Mouse (Mus musculus): ENCODE data around the gene Vmn2r20. TPM values are rescaled to one million over a fixed set of nuclear protein-coding genes. Genes with fewer than 3 reads are reported as not detected.
"Not testable (repeated sequence)": the region's sequence is repeated elsewhere in the genome, so short reads cannot be mapped to it uniquely, and the experiment has no call there.

The Vmn2r20 gene
- not detected in 2 replicates for polyA plus RNA-seq (2016; fragmentation: Nextera tagmentation; extraction: Ambion mirVana)

DNA sequence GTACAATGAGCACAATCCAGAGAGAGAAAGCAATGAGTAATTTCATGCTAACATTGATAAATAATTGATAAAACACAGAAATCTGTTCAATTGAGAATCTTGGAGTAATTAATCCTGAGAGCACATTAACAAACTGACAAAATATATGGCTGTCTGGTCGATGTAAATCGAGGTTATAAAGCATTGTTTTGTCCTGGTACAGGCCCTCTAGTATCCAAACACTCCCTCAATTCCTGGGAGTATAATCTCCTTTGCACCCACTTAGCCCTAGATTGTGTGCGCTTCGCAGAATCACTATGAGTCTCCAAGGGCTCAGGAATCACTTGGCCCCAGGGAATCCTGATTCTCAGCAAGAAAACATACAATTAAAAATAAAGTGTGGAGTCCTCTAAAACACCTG is at the start of gene Vmn2r20:
Gene Vmn2r20, minus strand, starts transcription at position 101 of the 400 bp plus-strand sequence.
- not testable (repeated sequence) for H3K4me3 ChIP-seq (replicated peaks); H3K27ac ChIP-seq; H3K9me3 ChIP-seq; ATAC-seq (ENCODE audit: insufficient number of reproducible peaks, insufficient read depth, low FRiP score, low TSS enrichment, low read depth); H3K27me3 ChIP-seq; H3K4me2 ChIP-seq; H3K36me3 ChIP-seq; H3K9ac ChIP-seq (replicated peaks); H3K4me1 ChIP-seq (replicated peaks)
- WGBS, result no CpG with 5 or more reads among the region's 4 CpGs

DNA sequence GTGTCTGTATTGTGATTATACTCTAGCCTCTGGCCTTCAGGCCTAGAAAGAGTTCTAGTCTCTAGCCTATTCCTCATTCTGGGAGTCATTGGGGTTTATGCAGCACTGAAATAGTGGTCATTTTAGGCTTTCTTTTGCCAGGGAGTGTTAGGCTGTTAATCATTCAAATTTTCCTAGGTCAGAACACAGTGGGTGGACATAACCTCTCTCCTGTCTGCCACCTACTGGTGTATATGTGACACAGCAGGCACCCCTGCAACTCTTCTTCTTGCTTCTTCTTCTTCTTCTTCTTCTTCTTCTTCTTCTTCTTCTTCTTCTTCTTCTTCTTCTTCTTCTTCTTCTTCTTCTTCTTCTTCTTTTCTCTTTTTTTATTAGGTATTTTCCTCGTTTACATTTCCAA is 6.5 kb upstream of the Vmn2r20 start:
- not testable (repeated sequence) for H3K4me1 ChIP-seq (replicated peaks); ATAC-seq (ENCODE audit: insufficient number of reproducible peaks, insufficient read depth, low FRiP score, low TSS enrichment, low read depth); H3K9me3 ChIP-seq

DNA sequence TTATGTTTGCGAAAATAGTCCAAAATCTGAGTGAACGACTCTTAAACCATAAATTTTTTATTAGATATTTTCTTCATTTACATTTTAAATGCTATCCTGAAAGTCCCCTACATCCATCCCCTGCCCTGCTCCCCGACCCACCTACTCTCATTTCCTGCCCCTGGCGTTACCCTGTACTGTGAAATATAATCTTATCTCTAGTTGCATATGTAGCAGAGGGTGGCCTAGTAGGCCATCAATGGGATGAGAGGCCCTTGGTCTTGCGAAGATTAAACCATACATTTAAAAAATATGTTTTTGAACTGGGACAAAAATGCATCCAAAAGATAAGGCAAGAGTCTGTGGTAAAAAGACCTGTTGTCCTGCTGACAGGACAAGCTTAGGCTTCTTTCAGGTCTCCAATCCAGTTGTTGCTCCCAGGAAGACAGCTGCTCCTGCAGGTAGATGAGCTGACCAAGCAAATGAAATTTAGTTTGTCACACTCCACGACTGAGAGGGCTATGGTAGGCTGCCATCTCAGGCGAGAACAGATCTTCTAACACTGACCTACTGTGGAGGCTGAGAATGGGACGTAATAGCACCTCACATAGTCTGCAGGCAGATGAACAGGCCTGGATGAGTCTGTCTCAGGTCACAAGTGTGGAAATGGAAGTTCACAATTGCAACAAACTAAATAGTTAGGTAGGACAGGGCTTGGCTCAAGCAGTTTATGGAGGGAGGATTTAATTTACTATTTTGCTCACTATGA is 10.8 kb downstream of the Vmn2r20 start:
- no CpG with 5 or more reads among the region's 8 CpGs for WGBS
- H3K9me3 ChIP-seq; ATAC-seq (ENCODE audit: insufficient number of reproducible peaks, insufficient read depth, low FRiP score, low TSS enrichment, low read depth): not testable (repeated sequence)

More for the DNA sequence above, 6.5 kb upstream of the Vmn2r20 start:
- WGBS, result no CpG with 5 or more reads among the region's 1 CpGs
- H3K27ac ChIP-seq; H3K9ac ChIP-seq (replicated peaks); H3K27me3 ChIP-seq; H3K4me3 ChIP-seq (replicated peaks); H3K4me2 ChIP-seq; H3K36me3 ChIP-seq: not testable (repeated sequence)

DNA sequence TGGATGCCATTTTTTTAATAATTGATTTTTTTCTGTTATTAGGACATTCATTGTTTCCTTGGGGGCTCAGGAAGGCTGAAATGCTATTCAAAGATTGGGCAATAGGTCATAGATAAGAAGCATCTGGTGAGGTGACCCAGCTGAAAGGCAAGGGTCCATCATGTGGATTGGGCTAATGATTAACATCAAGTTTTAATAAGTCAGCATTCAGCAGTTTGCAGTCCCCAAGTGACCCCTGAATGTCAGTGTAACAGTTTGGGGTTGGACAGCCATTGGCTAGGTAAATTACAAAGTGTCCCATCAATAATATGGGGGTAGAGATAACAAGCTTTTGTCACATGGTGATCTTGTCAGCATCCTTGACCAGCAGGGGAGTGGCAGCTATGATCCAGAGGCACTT is 29.1 kb downstream of the Vmn2r20 start:
- H3K9me3 ChIP-seq; H3K4me3 ChIP-seq (replicated peaks); H3K27me3 ChIP-seq; H3K27ac ChIP-seq; H3K36me3 ChIP-seq; H3K4me1 ChIP-seq (replicated peaks); H3K4me2 ChIP-seq; ATAC-seq (ENCODE audit: insufficient number of reproducible peaks, insufficient read depth, low FRiP score, low TSS enrichment, low read depth); H3K9ac ChIP-seq (replicated peaks): not testable (repeated sequence)

More for the DNA sequence above, 10.8 kb downstream of the Vmn2r20 start:
- not testable (repeated sequence) for H3K27ac ChIP-seq; H3K9ac ChIP-seq (replicated peaks); H3K27me3 ChIP-seq; H3K36me3 ChIP-seq; H3K4me2 ChIP-seq; H3K4me1 ChIP-seq (replicated peaks); H3K4me3 ChIP-seq (replicated peaks)

DNA sequence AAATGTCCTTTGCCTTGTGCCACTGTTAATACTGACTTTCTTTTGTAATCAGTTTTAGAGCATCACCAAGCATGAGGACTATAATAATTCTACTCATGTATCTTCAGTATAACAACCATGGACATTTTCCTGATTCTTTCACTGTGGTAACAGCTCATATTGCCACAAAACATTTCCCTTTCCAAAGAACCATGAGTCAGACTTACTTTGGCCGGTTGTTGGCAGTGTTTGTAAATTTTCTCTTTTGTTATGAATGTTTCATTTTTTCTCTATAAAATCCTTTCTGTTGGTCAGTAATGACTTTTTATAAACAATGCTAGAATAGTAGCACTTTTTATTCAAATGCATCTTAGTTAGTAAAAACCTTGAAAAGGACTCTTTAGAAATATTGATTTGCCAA is 71.8 kb downstream of the Vmn2r20 start:
- ATAC-seq (ENCODE audit: insufficient number of reproducible peaks, insufficient read depth, low FRiP score, low TSS enrichment, low read depth), result no peak
- H3K4me2 ChIP-seq, result no peak overlapping the region
- H3K36me3 ChIP-seq, result no peaks in the 10 kb centered on the region
- H3K9me3 ChIP-seq, result no peaks in the 10 kb centered on the region
- H3K9ac ChIP-seq (replicated peaks), result no peak overlapping the region
- H3K27me3 ChIP-seq, result no peaks in the 10 kb centered on the region
- H3K27ac ChIP-seq, result no peak overlapping the region
- WGBS, result 95% methylated on average over 1 of the region's 1 CpGs
- H3K4me1 ChIP-seq (replicated peaks), result no peaks in the 10 kb centered on the region
- H3K4me3 ChIP-seq (replicated peaks), result no peak overlapping the region

DNA sequence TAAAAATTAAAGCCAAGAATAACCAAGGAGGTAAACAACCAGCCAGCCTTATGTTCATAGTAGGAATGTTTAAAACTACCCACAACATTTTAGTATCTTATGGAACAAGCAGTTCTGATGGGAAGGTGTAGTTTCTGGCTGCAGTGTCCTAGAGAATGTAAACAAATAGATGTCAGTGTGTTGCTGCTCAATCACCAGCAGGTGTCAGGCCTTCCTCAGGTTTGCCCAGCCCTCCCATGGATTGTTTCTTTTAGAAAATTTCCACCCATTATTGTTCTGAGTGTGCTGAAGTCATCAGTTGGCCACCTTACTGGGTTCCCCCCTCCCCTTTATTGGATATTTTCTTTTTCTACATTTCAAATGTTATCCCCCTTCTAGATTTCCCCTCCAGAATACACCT is 77.8 kb downstream of the Vmn2r20 start:
- Histone ChIP-seq H3K36me3 (no peaks in the 10 kb centered on the region), H3K4me3 (replicated peaks) (no peak overlapping the region), H3K4me2 (no peak overlapping the region), H3K27ac (no peak overlapping the region), H3K4me1 (replicated peaks) (no peaks in the 10 kb centered on the region), H3K9me3 (no peaks in the 10 kb centered on the region), H3K9ac (replicated peaks) (no peak overlapping the region), H3K27me3 (no peaks in the 10 kb centered on the region)
- no peak for ATAC-seq (ENCODE audit: insufficient number of reproducible peaks, insufficient read depth, low FRiP score, low TSS enrichment, low read depth)

DNA sequence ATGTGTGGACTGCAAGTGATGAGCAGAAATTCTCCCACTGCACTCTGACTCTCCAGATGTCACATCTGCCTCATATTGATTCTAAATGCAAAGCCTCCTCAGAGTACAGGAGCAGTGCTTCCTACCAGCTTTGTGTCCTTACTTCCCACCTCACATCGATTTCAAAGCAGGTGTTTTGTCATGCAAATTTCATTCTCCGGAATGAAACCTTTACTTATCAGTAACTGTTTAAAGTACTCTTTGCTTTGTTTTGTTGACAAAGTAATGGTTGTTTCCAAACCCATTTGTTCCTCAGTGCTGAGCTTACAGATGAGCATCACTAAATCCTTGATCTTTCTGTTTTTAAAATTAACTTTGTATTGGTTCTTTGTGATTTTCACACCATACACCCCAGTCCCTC is 85.4 kb downstream of the Vmn2r20 start:
- no peak for ATAC-seq (ENCODE audit: insufficient number of reproducible peaks, insufficient read depth, low FRiP score, low TSS enrichment, low read depth)
- Histone ChIP-seq H3K27me3 (no peaks in the 10 kb centered on the region), H3K9me3 (no peaks in the 10 kb centered on the region), H3K36me3 (no peaks in the 10 kb centered on the region), H3K27ac (no peak overlapping the region), H3K9ac (replicated peaks) (no peak overlapping the region), H3K4me1 (replicated peaks) (no peaks in the 10 kb centered on the region), H3K4me2 (no peak overlapping the region), H3K4me3 (replicated peaks) (no peak overlapping the region)
- 51% methylated on average over 2 of the region's 2 CpGs for WGBS

Other genes with a start within 250 kb of the Vmn2r20 start
- gene Clec4b2, start 245.2 kb downstream of the Vmn2r20 start, polyA plus RNA-seq (2016; fragmentation: Nextera tagmentation; extraction: Ambion mirVana), result not detected in 2 replicates
- gene Clec4n, start 188.3 kb downstream of the Vmn2r20 start, polyA plus RNA-seq (2016; fragmentation: Nextera tagmentation; extraction: Ambion mirVana), result 0.35 TPM in 2 replicates
- not detected in 2 replicates for gene Clec4d, start 156.0 kb downstream of the Vmn2r20 start, polyA plus RNA-seq (2016; fragmentation: Nextera tagmentation; extraction: Ambion mirVana)
- gene Clec4e, start 128.2 kb downstream of the Vmn2r20 start, polyA plus RNA-seq (2016; fragmentation: Nextera tagmentation; extraction: Ambion mirVana), result not detected in 2 replicates
- not detected in 2 replicates for gene Vmn2r19, start 109.8 kb downstream of the Vmn2r20 start, polyA plus RNA-seq (2016; fragmentation: Nextera tagmentation; extraction: Ambion mirVana)
- gene Vmn2r21, start 115.3 kb upstream of the Vmn2r20 start, polyA plus RNA-seq (2016; fragmentation: Nextera tagmentation; extraction: Ambion mirVana), result not detected in 2 replicates
- gene Vmn2r22, start 232.6 kb upstream of the Vmn2r20 start, polyA plus RNA-seq (2016; fragmentation: Nextera tagmentation; extraction: Ambion mirVana), result not detected in 2 replicates

All from limb, embryonic 12.5 days (tissue).